Mouse (Mus musculus): Measurements from ENCODE around the gene Fgfr2. TPM values are rescaled to one million over a fixed set of nuclear protein-coding genes. Genes with fewer than 3 reads are reported as not detected.
A peak's percentile ranks its signal among the peaks of the same experiment; 100 is the strongest.
"Not testable (repeated sequence)": the region's sequence is repeated elsewhere in the genome, so short reads cannot be mapped to it uniquely, and the experiment has no call there.

The Fgfr2 gene
- polyA plus RNA-seq, 1 experiment from 2014 or later, result 33.9 TPM

DNA sequence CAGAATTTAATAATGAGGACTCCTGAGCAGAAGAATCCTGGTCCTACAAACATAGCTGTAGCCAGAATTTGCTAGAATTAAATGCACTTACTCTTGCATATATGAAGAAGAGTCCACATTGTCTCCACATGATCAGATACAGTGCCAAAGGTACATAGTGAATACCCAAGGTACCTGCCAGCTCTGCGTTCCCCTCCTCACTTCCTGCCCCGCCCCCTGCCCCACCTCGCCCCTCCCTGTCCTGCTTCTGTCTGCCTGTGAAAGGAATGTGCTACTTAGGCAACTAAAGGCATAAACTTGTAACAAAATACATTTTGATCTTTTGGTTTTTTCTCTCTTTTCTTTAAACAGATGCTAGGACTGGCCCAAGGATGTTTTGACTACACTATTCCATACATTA is 1686.1 kb downstream of the Fgfr2 start:
- ATAC-seq (ENCODE audit: low FRiP score), result no peak
- no peak overlapping the region for H3K27ac ChIP-seq
- H3K4me1 ChIP-seq (replicated peaks), result no peaks in the 10 kb centered on the region
- H3K4me2 ChIP-seq, result no peak overlapping the region
- H3K36me3 ChIP-seq, result peaks cover 26% of the 10 kb centered on the region
- H3K4me3 ChIP-seq, result no peak overlapping the region
- H3K9me3 ChIP-seq, result no peaks in the 10 kb centered on the region
- WGBS, result 68% methylated on average over 3 of the region's 3 CpGs
- no peaks in the 10 kb centered on the region for H3K27me3 ChIP-seq
- no peak overlapping the region for H3K9ac ChIP-seq

DNA sequence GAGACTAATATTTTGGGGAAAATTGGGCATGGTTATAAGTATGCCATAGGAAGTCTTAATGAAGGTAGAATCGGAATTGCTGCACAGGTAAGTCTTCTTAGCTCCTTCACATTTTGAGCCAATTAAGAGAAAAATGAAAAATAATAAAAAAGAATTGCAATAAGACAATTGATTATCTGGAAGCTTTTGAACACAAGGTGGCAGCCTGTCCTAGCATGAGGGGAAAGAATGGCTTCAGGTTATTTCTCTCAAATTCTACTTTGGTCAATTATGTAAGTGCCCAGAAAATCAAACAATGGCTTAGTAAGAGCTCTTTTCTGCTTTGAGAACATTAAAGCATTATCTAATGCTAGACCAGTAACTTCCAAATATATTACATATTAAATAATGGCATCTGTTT is 1688.9 kb downstream of the Fgfr2 start:
- Histone ChIP-seq H3K4me2 (no peak overlapping the region), H3K9ac (no peak overlapping the region), H3K4me1 (replicated peaks) (no peaks in the 10 kb centered on the region), H3K9me3 (no peaks in the 10 kb centered on the region), H3K27me3 (no peaks in the 10 kb centered on the region), H3K36me3 (peaks cover 39% of the 10 kb centered on the region), H3K4me3 (no peak overlapping the region), H3K27ac (no peak overlapping the region)
- WGBS, result 88% methylated on average over 1 of the region's 1 CpGs
- no peak for ATAC-seq (ENCODE audit: low FRiP score)

DNA sequence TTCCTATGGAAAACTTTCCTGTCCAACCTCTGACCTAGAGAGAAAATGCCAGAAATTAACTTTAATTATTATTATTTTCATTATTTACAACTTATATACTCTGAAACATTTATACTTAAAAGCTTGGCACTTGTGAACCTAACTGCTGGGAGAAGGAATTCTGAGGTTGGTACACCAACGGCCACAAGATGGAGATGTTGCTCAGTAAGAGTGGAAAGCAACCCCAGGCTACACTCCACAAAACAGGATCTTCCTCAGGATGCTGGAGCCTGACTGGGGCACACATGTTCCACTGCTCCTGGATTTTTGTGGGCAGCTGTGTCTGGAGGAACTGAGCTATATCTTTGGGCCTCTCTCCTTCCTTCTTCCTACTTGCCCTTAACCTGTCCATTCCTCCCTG is 1690.9 kb downstream of the Fgfr2 start:
- ATAC-seq (ENCODE audit: low FRiP score), result no peak
- no peak overlapping the region for H3K4me3 ChIP-seq
- no peak overlapping the region for H3K4me2 ChIP-seq
- 18% methylated on average over 1 of the region's 1 CpGs for WGBS
- H3K27ac ChIP-seq, result no peak overlapping the region
- H3K9me3 ChIP-seq, result no peaks in the 10 kb centered on the region
- no peak overlapping the region for H3K9ac ChIP-seq
- peaks cover 44% of the 10 kb centered on the region for H3K36me3 ChIP-seq
- H3K27me3 ChIP-seq, result no peaks in the 10 kb centered on the region
- H3K4me1 ChIP-seq (replicated peaks), result no peaks in the 10 kb centered on the region

DNA sequence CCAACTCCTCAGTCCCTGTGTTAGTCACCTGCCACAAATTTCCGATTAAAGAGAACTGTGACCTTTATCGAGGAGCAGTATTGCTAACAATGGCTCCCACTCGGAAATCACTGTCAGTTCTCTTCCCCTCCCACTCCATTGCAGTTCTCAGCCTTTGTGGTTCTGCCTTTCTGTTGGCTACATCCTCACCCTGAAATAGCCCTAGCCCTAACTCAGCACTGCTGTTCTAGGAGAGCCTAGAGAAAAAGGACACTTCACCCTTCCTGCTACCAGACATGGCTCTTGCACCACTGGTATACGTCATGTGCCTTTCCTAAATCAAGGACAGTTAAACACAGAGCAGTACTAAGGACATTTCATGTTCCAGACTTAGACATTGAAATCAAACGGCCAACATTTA is 1695.8 kb downstream of the Fgfr2 start:
- Histone ChIP-seq H3K9me3 (no peaks in the 10 kb centered on the region), H3K9ac (no peak overlapping the region), H3K27ac (no peak overlapping the region), H3K27me3 (no peaks in the 10 kb centered on the region), H3K4me2 (no peak overlapping the region), H3K4me1 (replicated peaks) (no peaks in the 10 kb centered on the region), H3K4me3 (no peak overlapping the region), H3K36me3 (peaks cover 45% of the 10 kb centered on the region)
- no peak for ATAC-seq (ENCODE audit: low FRiP score)
- 86% methylated on average over 5 of the region's 5 CpGs for WGBS

DNA sequence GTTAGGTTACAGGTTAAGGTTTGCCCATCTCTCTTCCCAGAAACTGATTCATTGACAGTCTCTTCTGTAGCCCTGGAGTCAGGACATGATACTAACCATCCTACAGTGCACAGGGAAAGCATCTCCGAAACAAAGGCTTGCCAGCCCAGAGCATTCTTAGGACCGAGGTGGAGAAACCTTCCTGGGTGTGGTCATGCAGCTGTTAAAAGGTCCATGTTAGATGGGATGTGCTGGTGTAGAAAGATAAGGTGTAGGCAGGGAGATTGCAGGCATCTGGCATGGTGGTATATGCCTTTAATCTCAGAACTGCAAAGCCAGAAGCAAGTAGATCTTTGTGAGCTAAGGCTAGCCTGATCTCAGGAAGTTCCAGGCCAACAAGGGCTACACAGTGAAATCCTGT is 1698.2 kb downstream of the Fgfr2 start:
- no peaks in the 10 kb centered on the region for H3K9me3 ChIP-seq
- H3K4me1 ChIP-seq (replicated peaks), result no peaks in the 10 kb centered on the region
- no peak overlapping the region for H3K4me2 ChIP-seq
- 91% methylated on average over 2 of the region's 2 CpGs for WGBS
- no peak overlapping the region for H3K9ac ChIP-seq
- no peak overlapping the region for H3K4me3 ChIP-seq
- no peak for ATAC-seq (ENCODE audit: low FRiP score)
- H3K36me3 ChIP-seq, result peaks cover 28% of the 10 kb centered on the region
- H3K27me3 ChIP-seq, result no peaks in the 10 kb centered on the region
- no peak overlapping the region for H3K27ac ChIP-seq

DNA sequence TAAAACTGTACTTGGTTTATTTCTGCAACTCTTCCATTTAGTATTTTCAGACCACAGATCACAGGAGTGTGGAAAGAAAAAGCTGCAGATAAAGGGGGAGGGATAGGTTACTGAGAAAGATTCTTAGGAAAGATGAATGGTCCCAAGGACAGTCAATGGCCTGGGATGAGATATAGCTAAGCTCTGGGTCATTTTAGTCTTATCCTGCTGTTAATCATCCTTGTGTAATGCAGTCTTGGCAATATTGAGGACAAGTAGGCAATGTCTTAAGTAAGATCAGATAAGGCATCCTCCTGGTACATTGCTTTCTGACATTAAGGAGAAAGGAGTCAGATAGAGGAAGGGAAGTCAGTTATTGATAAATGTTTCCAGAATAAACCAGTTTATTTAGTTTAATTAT is 1705.5 kb downstream of the Fgfr2 start:
- peaks cover 6% of the 10 kb centered on the region; the same call in 1 of the 2 replicates for H3K4me1 ChIP-seq (replicated peaks)
- H3K27ac ChIP-seq, result no peak overlapping the region
- no peak overlapping the region for H3K4me2 ChIP-seq
- no peaks in the 10 kb centered on the region for H3K9me3 ChIP-seq
- no peaks in the 10 kb centered on the region for H3K36me3 ChIP-seq
- no peak overlapping the region for H3K9ac ChIP-seq
- ATAC-seq (ENCODE audit: low FRiP score), result no peak
- no peaks in the 10 kb centered on the region for H3K27me3 ChIP-seq
- H3K4me3 ChIP-seq, result no peak overlapping the region

DNA sequence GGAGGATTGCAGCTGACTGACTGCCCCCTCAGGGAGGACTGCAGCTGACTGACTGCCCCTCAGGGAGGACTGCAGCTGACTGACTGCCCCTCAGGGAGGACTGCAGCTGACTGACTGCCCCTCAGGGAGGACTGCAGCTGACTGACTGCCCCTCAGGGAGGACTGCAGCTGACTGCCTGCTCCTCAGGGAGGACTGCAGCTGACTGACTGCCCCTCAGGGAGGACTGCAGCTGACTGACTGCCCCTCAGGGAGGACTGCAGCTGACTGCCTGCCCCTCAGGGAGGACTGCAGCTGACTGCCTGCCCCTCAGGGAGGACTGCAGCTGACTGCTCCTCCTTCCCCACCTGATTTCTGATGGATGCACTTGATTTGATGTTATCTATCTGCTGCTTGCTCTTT is 1706.4 kb downstream of the Fgfr2 start:
- H3K4me1 ChIP-seq (replicated peaks), result peaks cover 15% of the 10 kb centered on the region
- H3K36me3 ChIP-seq; H3K27me3 ChIP-seq; H3K9ac ChIP-seq; ATAC-seq (ENCODE audit: low FRiP score); H3K27ac ChIP-seq; H3K4me2 ChIP-seq; H3K9me3 ChIP-seq; H3K4me3 ChIP-seq: not testable (repeated sequence)

DNA sequence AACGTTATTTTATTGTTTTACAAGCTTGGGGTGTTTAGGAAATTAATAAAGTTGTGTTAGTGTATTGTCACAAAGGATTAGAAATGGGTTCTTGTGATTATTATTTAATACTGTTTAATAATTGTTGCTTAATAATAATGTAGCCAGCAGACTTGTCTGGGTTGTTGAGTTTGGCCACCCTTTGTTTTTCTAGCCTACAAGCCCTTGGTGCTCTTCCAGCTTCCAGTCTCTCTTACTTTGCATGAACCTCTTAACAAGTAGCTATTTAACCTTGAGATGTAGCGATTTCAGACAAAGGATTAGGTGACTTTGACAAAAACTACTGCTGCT is 1711.2 kb downstream of the Fgfr2 start:
- H3K4me3 ChIP-seq, result no peak overlapping the region

DNA sequence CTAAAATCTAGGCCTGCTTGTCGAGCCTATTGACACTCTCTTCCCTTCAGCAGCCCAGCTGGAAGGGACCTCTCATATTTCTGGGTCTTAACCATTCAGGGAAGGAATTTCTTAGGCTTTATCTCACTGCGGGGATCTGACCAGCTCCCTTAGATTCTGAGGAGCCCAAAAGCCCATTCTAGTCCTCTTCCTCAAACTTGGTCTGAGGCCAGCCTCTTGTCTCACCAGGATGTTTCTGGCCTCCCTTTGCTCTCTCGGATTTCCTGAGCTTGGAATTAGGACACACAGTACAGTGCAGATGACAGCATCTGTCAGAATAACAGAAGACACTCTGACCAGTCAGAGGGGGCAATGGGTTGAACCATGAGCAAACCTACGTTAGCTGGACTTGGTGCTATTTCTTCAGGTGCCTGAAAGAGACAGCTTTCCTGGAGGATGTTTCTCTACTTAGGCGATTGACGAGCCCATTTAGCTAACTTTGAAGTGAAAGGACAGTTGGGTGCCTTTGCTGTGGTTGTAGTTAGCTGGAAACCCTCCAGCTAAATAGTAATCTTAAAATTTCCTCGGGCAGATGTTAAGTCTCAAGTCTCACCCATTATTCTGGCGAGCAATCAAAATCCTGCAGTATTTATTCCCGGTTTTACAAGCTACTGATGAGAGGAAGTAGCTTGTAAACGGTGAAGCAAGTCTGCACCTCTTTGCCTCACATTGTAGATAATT is 1711.8 kb downstream of the Fgfr2 start:
- H3K9ac ChIP-seq, result peak overlapping the region; percentile 97
- WGBS, result 65% methylated on average over 10 of the region's 10 CpGs
- no peak overlapping the region for H3K27ac ChIP-seq
- H3K4me2 ChIP-seq, result peak overlapping the region; percentile 72
- no peaks in the 10 kb centered on the region for H3K27me3 ChIP-seq
- peaks cover 36% of the 10 kb centered on the region for H3K4me1 ChIP-seq (replicated peaks)
- H3K9me3 ChIP-seq, result no peaks in the 10 kb centered on the region
- no peaks in the 10 kb centered on the region for H3K36me3 ChIP-seq
- ATAC-seq (ENCODE audit: low FRiP score), result no peak
- H3K4me3 ChIP-seq, result peak overlapping the region; percentile 96

More for the DNA sequence above, 1711.2 kb downstream of the Fgfr2 start:
- no peaks in the 10 kb centered on the region for H3K36me3 ChIP-seq
- H3K27me3 ChIP-seq, result no peaks in the 10 kb centered on the region
- no peak overlapping the region for H3K9ac ChIP-seq
- H3K27ac ChIP-seq, result no peak overlapping the region
- peaks cover 36% of the 10 kb centered on the region for H3K4me1 ChIP-seq (replicated peaks)
- WGBS, result 74% methylated on average over 2 of the region's 2 CpGs
- H3K9me3 ChIP-seq, result no peaks in the 10 kb centered on the region
- no peak for ATAC-seq (ENCODE audit: low FRiP score)
- peak overlapping the region; percentile 72 for H3K4me2 ChIP-seq

DNA sequence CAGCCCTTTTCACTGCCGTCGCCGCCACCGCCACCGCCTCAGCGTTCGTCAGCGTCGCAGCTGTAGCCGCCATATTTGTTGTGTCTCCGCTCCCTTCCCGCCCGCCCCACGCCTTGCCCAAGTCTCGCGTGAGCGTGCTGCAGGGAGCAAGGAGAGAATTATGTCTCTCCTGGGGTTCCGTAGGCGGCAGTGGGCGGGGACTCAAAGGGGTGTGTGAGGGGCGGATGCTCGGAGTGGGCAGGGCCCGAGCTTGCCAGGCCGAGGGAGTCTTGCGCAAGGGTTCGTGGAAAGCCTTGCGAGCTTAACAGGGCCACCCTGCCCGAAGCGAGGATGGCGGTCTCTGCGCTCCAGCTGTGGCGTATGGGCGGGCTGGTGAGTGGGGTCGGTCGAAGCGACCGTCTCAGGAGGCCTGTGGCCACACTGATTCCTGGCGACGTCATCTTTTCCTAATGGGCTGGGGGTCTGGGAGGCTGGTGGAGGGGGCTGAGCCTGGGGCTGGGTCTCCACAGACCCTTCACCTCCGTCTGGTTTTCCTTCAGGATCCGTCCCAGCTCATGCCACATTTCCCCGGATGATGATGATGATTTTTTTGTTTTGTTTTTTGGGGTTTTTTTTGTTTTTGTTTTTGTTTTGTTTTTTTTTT is 1712.6 kb downstream of the Fgfr2 start, which contains the start of the genes Ikzf5 and Acadsb:
Gene Ikzf5, minus strand, starts transcription at position 106 of the 643 bp plus-strand sequence.
Gene Acadsb, plus strand, starts transcription at position 186 of the 643 bp plus-strand sequence.
- H3K27ac ChIP-seq, result peak within 1 kb of the TSS; percentile 90
- WGBS, result under 1% methylated on average over 42 of the region's 42 CpGs
- H3K27me3 ChIP-seq, result no peaks in the 10 kb centered on the region
- peak within 1 kb of the TSS; percentile 72 for H3K4me2 ChIP-seq
- H3K4me3 ChIP-seq, result peak within 1 kb of the TSS; percentile 96
- H3K4me1 ChIP-seq (replicated peaks), result peaks cover 36% of the 10 kb centered on the region
- H3K36me3 ChIP-seq, result no peaks in the 10 kb centered on the region
- H3K9ac ChIP-seq, result peak within 1 kb of the TSS; percentile 97
- H3K9me3 ChIP-seq, result no peaks in the 10 kb centered on the region
- peak; percentile 98 for ATAC-seq (ENCODE audit: low FRiP score)

DNA sequence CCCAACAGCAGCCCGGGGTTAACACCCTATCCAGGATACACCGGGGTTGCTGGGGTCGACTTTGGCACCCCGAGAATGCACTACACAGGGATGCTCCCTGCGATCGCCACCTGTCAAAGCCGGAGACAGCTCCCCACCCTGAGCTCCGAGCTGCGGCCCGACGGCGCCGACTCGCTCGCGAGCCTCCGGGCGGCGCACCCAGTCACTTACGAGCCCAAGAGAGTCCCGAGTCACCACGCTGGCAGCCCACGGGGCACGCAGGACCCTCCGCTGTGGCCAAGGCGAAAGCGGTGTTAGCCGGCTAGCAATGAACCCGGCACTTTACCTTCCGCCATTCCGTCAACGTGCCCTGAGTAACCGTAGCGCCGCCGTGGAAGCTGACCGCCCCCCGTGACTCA is 1713.2 kb downstream of the Fgfr2 start:
- no peaks in the 10 kb centered on the region for H3K36me3 ChIP-seq
- peak overlapping the region; percentile 90 for H3K27ac ChIP-seq
- H3K4me2 ChIP-seq, result peak overlapping the region; percentile 72
- WGBS, result under 1% methylated on average over 38 of the region's 38 CpGs
- peaks cover 36% of the 10 kb centered on the region for H3K4me1 ChIP-seq (replicated peaks)
- no peaks in the 10 kb centered on the region for H3K27me3 ChIP-seq
- H3K9me3 ChIP-seq, result no peaks in the 10 kb centered on the region
- peak overlapping the region; percentile 97 for H3K9ac ChIP-seq
- ATAC-seq (ENCODE audit: low FRiP score), result peak; percentile 79
- peak overlapping the region; percentile 96 for H3K4me3 ChIP-seq

DNA sequence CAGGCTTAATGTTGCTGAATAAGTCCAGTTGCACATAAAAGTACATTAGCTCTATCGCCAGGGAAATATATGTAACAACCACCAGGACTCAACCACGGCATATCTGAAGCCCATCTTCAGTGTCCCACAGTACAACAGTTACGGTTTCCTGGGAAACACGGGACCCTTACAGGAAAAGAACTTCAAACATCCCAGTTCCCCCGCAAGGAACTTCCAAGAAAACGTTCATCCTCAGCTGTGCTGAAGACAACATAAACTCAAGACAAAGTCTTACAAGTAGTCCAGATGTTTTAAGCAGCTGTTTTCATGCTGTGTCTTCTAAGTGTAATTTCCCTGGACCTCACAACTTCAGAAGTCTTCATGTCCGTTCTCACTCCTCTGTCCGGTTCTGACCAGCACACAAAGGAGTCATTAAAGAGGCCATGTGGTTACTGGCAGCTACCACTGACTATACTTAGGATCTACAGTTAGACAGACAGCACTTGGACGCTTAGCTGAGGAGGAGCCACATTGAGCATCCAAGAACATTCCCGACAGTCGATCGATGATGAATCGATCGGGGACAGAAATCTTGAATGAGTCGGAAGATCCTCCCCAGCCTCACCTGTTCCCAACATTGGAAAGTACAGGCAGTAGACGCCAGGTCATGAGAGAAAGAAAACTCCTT is 1713.7 kb downstream of the Fgfr2 start:
- ATAC-seq (ENCODE audit: low FRiP score), result peak; percentile 21
- Histone ChIP-seq H3K27ac (peak overlapping the region; percentile 90; the same call in 1 of the 2 replicates), H3K27me3 (no peaks in the 10 kb centered on the region), H3K9ac (peak overlapping the region; percentile 97), H3K4me2 (peak overlapping the region; percentile 72), H3K4me1 (replicated peaks) (peaks cover 36% of the 10 kb centered on the region), H3K9me3 (no peaks in the 10 kb centered on the region), H3K36me3 (no peaks in the 10 kb centered on the region), H3K4me3 (peak overlapping the region; percentile 96)
- 8% methylated on average over 16 of the region's 16 CpGs for WGBS
